Mouse (Mus musculus) bone marrow macrophage, adult 2 months (primary cell): ENCODE measurements around the gene AW549877. TPM values are rescaled to one million over a fixed set of nuclear protein-coding genes. Genes with fewer than 3 reads are reported as not detected.
A peak's percentile ranks its signal among the peaks of the same experiment; 100 is the strongest.

Experiments used
- H3K27ac ChIP-seq: 2 replicates; pipeline ENCODE4 v1.5.1; 2012; ENCODE audit warnings: low read depth, low read length; ENCODE audit not compliant: insufficient read depth
- H3K4me1 ChIP-seq: 2 replicates; pipeline ENCODE4 v1.6.1; 2012; ENCODE audit warnings: low read length; ENCODE audit not compliant: control insufficient read depth, insufficient read depth
- H3K4me3 ChIP-seq: 2 replicates; pipeline ENCODE4 v1.5.1; 2012; ENCODE audit warnings: mild to moderate bottlenecking, low read length, moderate library complexity; ENCODE audit not compliant: insufficient read depth
- CTCF ChIP-seq: IDR thresholded peaks from 2 replicates; pipeline ENCODE4 v1.5.1; 2012; ENCODE audit warnings: low read depth, mild to moderate bottlenecking, low read length, moderate library complexity
- POLR2A ChIP-seq: IDR thresholded peaks from 2 replicates; pipeline ENCODE4 v1.6.1; 2012; ENCODE audit warnings: mild to moderate bottlenecking, low read depth, low read length, borderline replicate concordance
- polyA plus RNA-seq: library from polyadenylated mRNA; stranded (reverse); fragments of >200 nt; gene quantifications from 2 replicates; pipeline ENCODE4 v1.2.4, GENCODE M21; 2012; ENCODE audit not compliant: missing spikeins, insufficient read depth, insufficient read length

AW549877 gene
- polyA plus RNA-seq: 73.6 and 85.0 TPM in 2 replicates

DNA sequence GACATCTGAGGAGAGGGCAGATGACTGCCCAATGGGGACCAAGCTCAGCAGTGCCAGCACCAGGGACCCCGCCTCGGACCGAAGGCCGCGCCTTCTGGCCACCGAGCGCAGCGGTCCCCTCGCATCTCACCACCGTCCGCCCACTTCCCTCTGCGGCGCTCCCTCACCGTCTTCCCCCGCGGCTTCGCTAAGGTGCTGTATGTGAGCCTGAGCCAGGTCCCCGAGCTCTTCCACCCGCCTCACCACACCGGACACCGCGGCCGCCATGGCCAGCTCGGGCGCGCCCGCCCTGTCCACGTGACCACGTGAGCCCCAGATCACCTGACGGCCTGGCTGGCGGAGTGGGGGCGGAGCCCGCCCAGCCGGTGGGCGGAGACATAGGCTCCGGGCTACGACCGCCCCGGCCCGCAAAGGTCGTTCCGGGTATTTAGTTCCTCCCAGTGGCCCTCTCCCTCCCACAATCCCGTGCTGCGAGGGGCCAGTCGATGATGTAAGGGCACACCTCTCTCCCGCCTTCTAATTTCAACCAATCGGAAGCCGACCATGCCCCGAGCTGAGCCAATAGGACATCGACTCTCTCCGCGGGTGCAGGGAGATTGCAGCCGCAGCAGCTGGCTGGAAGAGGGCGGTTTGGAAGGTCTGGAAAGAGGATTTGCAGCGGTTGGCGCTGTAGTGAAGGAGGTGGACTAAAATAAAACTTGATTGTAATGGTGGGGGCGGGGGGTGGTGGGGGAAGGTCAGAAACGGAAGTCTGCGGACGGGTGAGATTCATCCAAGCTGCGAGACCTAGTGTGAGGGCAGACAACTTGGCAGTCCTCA is at the start of gene AW549877:
AW549877 (minus strand) TSS at position 297 of the 819 bp plus-strand sequence.
- TF ChIP-seq CTCF (no peak), POLR2A (0 out of 2 replicates have a peak, but pooled peaks have one; percentile 22)
- peaks cover 24% of the 10 kb centered on the region for H3K4me1 ChIP-seq
- H3K4me3 ChIP-seq: peak within 1 kb of the TSS; percentile 90
- H3K27ac ChIP-seq: peak within 1 kb of the TSS; percentile 98

DNA sequence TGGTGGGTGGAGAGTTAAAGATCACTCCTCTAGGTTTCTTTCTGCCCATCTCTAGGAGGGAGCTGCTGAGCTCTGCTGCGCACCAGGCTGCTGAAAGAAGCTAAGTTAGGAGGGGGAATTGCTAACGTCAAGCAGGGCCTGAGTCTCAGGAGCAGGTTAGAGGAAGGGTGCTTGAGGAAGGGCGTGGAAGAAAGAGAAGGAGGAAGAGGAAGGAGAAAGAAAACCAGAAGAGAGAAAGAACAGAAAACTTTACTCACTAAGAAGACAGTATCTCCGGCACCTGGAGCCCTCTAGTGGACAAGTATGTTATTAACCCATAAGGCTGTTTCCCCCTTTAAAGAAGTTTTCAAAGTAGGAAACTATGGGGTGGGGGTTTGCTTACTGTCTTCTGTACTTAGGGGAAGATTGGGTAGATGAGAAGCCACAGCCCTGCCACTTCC is 47.5 kb upstream of the AW549877 start:
- Histone ChIP-seq H3K4me1 (peaks cover 6% of the 10 kb centered on the region), H3K27ac (no peak overlapping the region), H3K4me3 (no peak overlapping the region)
- TF ChIP-seq CTCF (peak; percentile 10; the same call in 1 of the 2 replicates), POLR2A (no peak)

- Histone ChIP-seq H3K4me1 (peaks cover 6% of the 10 kb centered on the region), H3K27ac (no peak overlapping the region), H3K4me3 (no peak overlapping the region)
- no peak for TF ChIP-seq CTCF
- no peak for TF ChIP-seq POLR2A
Observed at GRCm38 (mm10) chr15:4042423-4042822, 46.9 kb upstream of the AW549877 start.

DNA sequence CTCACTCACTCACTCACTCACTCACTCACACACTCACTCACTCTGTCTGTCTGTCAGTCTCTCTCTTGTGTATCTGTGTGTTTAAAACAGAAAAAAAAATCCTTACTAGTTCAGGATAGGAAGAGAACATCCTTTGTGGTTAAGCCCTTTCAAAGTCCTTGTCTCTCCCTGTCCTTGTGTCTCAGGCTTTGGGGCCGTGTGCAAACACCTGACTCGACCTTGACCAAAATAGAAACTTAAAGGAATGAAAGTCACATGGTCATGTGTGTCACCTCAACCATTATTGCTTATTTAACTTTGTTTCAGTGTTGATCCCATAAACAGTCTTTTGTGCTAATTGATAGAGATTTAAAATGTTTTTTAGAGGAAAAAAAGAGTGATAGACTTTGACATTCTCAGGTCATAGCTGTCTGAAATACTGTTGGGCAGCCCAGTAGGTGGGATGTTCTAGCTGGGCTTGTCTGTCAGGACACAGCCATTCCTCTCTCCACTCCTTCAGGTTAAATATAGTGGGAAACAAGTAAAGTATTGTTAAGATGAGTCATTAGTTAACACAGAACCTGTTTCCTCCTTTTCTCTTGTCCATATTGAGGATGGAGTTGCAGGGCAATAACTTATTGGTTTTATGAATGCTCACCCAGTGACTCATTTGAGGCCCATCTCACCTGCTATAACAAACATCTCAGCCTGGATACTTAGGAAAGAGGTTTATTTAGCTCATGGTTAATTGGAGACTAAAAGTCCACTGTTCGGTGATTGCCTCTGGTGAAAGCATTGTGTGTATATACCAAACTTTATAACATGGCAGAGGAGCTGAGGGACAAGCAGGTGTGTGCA is 37.8 kb upstream of the AW549877 start:
- Histone ChIP-seq H3K4me3 (no peak overlapping the region), H3K4me1 (peaks cover 25% of the 10 kb centered on the region), H3K27ac (no peak overlapping the region)
- TF ChIP-seq POLR2A: no peak

- Histone ChIP-seq H3K27ac (no peak overlapping the region), H3K4me1 (peaks cover 50% of the 10 kb centered on the region), H3K4me3 (no peak overlapping the region)
- TF ChIP-seq POLR2A (no peak), CTCF (no peak)
Observed at GRCm38 (mm10) chr15:4028960-4029359, 33.4 kb upstream of the AW549877 start.

GRCm38 (mm10) chr15:4028411-4028700 is 32.8 kb upstream of the AW549877 start:
- no peak overlapping the region for H3K27ac ChIP-seq
- peaks cover 48% of the 10 kb centered on the region for H3K4me1 ChIP-seq
- TF ChIP-seq CTCF: no peak
- TF ChIP-seq POLR2A: no peak

DNA sequence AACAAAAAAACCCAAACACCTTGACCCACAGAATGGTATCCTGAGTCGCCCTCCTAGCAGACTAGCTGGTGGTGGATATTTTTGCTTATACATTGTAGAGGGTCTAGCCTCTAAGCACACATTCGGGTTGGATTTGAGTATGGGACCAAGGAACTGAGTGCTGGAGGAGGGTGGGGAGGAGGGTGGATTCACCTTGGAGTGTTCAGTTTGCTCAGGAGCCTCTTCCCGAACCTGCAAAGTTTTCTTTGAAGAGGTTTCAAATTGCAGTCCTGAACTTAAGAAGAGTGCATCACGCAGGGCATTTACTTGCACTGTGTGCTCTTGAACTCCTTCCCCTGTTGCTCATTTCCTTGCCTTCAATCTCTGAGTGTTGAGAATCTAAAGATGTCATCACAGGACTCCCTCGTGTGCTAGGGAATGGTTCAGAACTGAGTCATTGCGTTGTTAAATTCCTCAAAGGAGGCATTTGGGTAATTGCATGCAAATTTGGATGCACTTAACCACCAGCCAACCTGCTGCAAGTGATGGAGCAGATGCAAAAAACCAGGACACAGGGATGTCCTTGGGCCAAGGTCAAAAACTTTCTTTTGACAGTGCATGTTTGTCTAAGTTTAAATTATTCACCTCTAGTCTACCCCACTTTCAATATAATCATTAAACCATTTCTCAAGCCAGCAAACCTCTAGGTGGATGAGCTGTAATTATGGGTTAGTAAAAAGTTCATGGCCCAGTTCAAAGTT is 32.3 kb upstream of the AW549877 start:
- TF ChIP-seq POLR2A: no peak
- no peak for TF ChIP-seq CTCF
- peak overlapping the region; percentile 61 for H3K27ac ChIP-seq
- H3K4me1 ChIP-seq: peaks cover 44% of the 10 kb centered on the region
- peak overlapping the region; percentile 81 for H3K4me3 ChIP-seq

More at GRCm38 (mm10) chr15:4028411-4028700, 32.8 kb upstream of the AW549877 start:
- H3K4me3 ChIP-seq: no peak overlapping the region

DNA sequence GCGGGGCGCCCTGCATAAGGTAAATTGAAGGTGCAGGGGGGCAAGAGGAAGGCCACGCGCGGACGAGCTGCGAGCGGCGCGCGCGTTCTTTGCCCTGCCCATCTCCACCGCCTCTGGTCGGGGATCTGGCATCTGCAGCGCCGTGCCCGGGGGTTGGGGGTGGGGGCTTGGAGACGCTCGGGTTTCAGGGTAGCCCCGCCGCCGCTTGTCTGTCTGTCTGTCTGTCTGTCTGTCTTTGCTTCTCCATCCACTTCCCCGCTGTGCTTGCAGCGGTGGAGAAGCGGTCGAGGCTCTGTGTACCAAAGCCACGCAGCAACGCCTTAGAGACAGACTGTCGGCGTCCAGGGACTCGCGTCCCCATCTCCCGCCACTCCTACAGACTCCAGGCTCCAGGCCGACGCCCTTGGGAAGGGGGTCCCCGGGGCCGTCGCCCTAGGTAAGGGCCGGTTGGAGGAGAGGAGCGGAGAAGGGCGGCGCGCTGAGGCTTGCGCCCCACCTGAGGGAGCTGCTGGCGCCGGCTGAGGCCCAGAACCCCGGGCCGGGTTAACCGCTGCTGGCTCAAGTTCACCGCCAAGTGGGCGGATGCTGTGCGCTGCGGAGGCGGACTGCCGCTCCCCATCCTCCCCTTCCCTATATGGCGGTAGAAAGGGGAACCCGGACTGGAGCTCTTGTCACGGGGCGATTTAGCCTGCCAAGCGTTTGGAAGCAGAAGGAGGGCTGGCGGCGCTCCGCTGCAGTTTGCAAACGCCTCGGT is 31.5 kb upstream of the AW549877 start:
- TF ChIP-seq POLR2A (no peak), CTCF (no peak)
- peak overlapping the region; percentile 75 for H3K27ac ChIP-seq
- peak overlapping the region; percentile 81 for H3K4me3 ChIP-seq
- H3K4me1 ChIP-seq: peaks cover 37% of the 10 kb centered on the region

DNA sequence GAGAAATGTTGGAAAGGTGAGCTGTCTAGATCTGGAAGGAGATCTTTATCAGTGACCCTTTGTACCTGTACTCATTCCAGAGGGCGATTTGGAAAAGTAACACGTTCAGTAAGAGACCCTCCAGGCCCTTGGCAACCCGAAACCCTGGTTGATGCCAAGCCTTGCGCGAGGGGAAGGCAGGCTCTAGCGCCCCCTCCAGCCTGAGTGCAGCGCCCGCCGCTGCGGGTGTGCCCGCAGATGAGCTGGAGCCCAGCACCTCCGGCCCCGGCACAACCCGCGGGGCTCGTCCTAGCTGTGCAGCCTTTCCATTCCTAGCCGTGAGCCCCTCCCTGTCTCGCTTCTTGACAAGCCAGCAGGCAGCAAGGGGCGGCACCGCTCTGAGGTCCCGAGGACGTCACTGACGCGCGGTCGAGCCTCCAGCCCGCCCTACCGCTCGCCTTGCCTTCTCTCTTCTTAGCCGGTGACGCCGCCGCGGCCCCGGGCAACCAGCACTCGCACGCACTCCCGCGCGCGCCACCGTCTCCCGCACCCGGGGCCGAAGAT is 30.8 kb upstream of the AW549877 start, which contains the start of gene Oxct1:
Oxct1 (plus strand) TSS at position 153 of the 543 bp plus-strand sequence.
- 0 out of 2 replicates have a peak, but pooled peaks have one; percentile 68 for TF ChIP-seq POLR2A
- no peak for TF ChIP-seq CTCF
- H3K27ac ChIP-seq: peak within 1 kb of the TSS; percentile 75
- H3K4me1 ChIP-seq: peaks cover 31% of the 10 kb centered on the region
- peak within 1 kb of the TSS; percentile 81 for H3K4me3 ChIP-seq
